In genomic region chr10:42275871-42276501, GRCm38 (mm10) we compare ENCODE assay signal across 8 mouse cellular contexts. TPM values are rescaled to one million over a fixed set of nuclear protein-coding genes. Genes with fewer than 3 reads are reported as not detected.
DNase-seq lines count a peak whose midpoint lies in the region; ATAC-seq and TF ChIP-seq lines count a peak whose summit lies in the region.

No protein-coding gene starts in this region.

- no peak for TF ChIP-seq POLR2A in myocyte (IDR thresholded peaks at IDR 0.05; ENCODE audit: insufficient read length, low read depth)

- DNase-seq in adrenal gland, postnatal 25 days: peak; percentile 18
- no peak for DNase-seq in adrenal gland, postnatal 36 days
- peak; percentile 31 for DNase-seq in right cerebral cortex, postnatal 14 days
- DNase-seq in right cerebral cortex, postnatal 25 days: no peak
- peak; percentile 78 for DNase-seq in forebrain, embryonic 11.5 days (ENCODE audit: low spot score)
- no peak for DNase-seq in limb, embryonic 11.5 days (ENCODE audit: low spot score)
- no peak for DNase-seq in adrenal gland, adult (ENCODE audit: inconsistent age in 2 of 2, low spot score in 1 of 2)

- peak overlapping the region; percentile 99 for H3K4me2 ChIP-seq in forebrain, embryonic 11.5 days (ENCODE audit: low read depth, low read length, severe bottlenecking)
- peak overlapping the region; percentile 89 for H3K4me2 ChIP-seq in limb, embryonic 11.5 days (ENCODE audit: low read depth, severe bottlenecking)
- peak overlapping the region; percentile 73 for H3K4me2 ChIP-seq in myocyte (ENCODE audit: low read depth)

- H3K9ac ChIP-seq in forebrain, embryonic 11.5 days (ENCODE audit: low read length): peak overlapping the region; percentile 72
- H3K9ac ChIP-seq in limb, embryonic 11.5 days (ENCODE audit: low read length): peak overlapping the region; percentile 60

- peak overlapping the region; percentile 63 for H3ac ChIP-seq in myocyte (ENCODE audit: control insufficient read depth, insufficient read length)

- H3K27ac ChIP-seq in forebrain, embryonic 11.5 days (ENCODE audit: low read depth, low read length): peak overlapping the region; percentile 70
- H3K27ac ChIP-seq in limb, embryonic 11.5 days (replicated peaks; ENCODE audit: low read depth, low read length): peak overlapping the region; percentile 89

- ATAC-seq in forebrain, embryonic 11.5 days (replicated peaks; ENCODE audit: low FRiP score): no peak
- no peak for ATAC-seq in limb, embryonic 11.5 days (ENCODE audit: insufficient number of reproducible peaks, low FRiP score, low TSS enrichment, low read depth)

- H3K4me3 ChIP-seq in forebrain, embryonic 11.5 days (ENCODE audit: low read depth, low read length): peak overlapping the region; percentile 77
- peak overlapping the region; percentile 81 for H3K4me3 ChIP-seq in limb, embryonic 11.5 days (ENCODE audit: low read depth, low read length)
- peak overlapping the region; percentile 90 for H3K4me3 ChIP-seq in myocyte

- peaks cover 4% of the 10 kb centered on the region for H3K79me2 ChIP-seq in myocyte (ENCODE audit: control insufficient read depth, insufficient read depth)

- peaks cover 16% of the 10 kb centered on the region for H3K27me3 ChIP-seq in forebrain, embryonic 11.5 days (ENCODE audit: control insufficient read depth, insufficient read depth, low read length)
- no peaks in the 10 kb centered on the region for H3K27me3 ChIP-seq in limb, embryonic 11.5 days (ENCODE audit: control insufficient read depth, insufficient read depth, low read length)
- no peaks in the 10 kb centered on the region for H3K27me3 ChIP-seq in myocyte (ENCODE audit: control insufficient read depth, insufficient read depth, insufficient read length)

- H3K36me3 ChIP-seq in forebrain, embryonic 11.5 days (ENCODE audit: control insufficient read depth, insufficient read depth, low read length): no peaks in the 10 kb centered on the region
- no peaks in the 10 kb centered on the region for H3K36me3 ChIP-seq in limb, embryonic 11.5 days (ENCODE audit: control insufficient read depth, insufficient read depth, low read length)
- H3K36me3 ChIP-seq in myocyte (ENCODE audit: control insufficient read depth, insufficient read depth): no peaks in the 10 kb centered on the region

- H3K4me1 ChIP-seq in forebrain, embryonic 11.5 days (replicated peaks; ENCODE audit: control insufficient read depth, insufficient read depth, low read length): peaks cover 23% of the 10 kb centered on the region
- peaks cover 17% of the 10 kb centered on the region for H3K4me1 ChIP-seq in limb, embryonic 11.5 days (ENCODE audit: control insufficient read depth, insufficient read depth, low read length)

- no peaks in the 10 kb centered on the region for H3K9me3 ChIP-seq in forebrain, embryonic 11.5 days (ENCODE audit: control insufficient read depth, low read length)
- H3K9me3 ChIP-seq in limb, embryonic 11.5 days (ENCODE audit: control insufficient read depth, low read length): no peaks in the 10 kb centered on the region

- WGBS in forebrain, embryonic 11.5 days: under 1% methylated on average over 28 of the region's 40 CpGs
- under 1% methylated on average over 38 of the region's 40 CpGs for WGBS in limb, embryonic 11.5 days

TF ChIP-seq in myocyte, 11 proteins besides CTCF, POLR2A, EP300 and RAD21:
- TF ChIP-seq MYOG (IDR thresholded peaks at IDR 0.05; ENCODE audit: control insufficient read depth in 1 of 3, insufficient read depth in 1 of 3, insufficient read length in 2 of 3, low read depth in 2 of 3) (no peak), POLR2AphosphoS2 (IDR thresholded peaks at IDR 0.05; ENCODE audit: insufficient read length, low read depth) (no peak), SRF (IDR thresholded peaks at IDR 0.05; ENCODE audit: control insufficient read depth, insufficient read length, low read depth) (no peak), REST (IDR thresholded peaks at IDR 0.05; ENCODE audit: insufficient read depth, insufficient read length) (no peak), MAX (IDR thresholded peaks at IDR 0.05; ENCODE audit: low read depth) (no peak), USF1 (IDR thresholded peaks at IDR 0.05; ENCODE audit: low read depth) (no peak), TCF3 (IDR thresholded peaks at IDR 0.05; ENCODE audit: insufficient read length, low read depth) (no peak), TCF12 (IDR thresholded peaks at IDR 0.05; ENCODE audit: insufficient read depth, poor library complexity, severe bottlenecking) (no peak), CEBPB (IDR thresholded peaks at IDR 0.05; ENCODE audit: insufficient read depth, poor library complexity, severe bottlenecking) (no peak), E2F4 (IDR thresholded peaks at IDR 0.05; ENCODE audit: insufficient read depth) (no peak), MYOD1 (IDR thresholded peaks at IDR 0.05; ENCODE audit: control insufficient read depth in 1 of 3, insufficient read length in 2 of 3, low read depth in 2 of 3) (no peak)

RNA-seq across cellular contexts. Expression of gene Foxo3, which starts 0.6 kb away (rescaled TPM):
- 56.1 and 56.7 TPM in 2 replicates for total RNA-seq in adrenal gland, postnatal 25 days (2021)
- total RNA-seq in adrenal gland, postnatal 36 days (2021): 10 to 100 TPM; 56.9 to 78.5 TPM
- 4.2 and 4.4 TPM in 2 replicates for polyA plus RNA-seq in forebrain, embryonic 11.5 days (2014; fragmentation: Nextera tagmentation; extraction: Ambion mirVana)
- polyA plus RNA-seq in limb, embryonic 11.5 days (2014; fragmentation: Nextera tagmentation; extraction: Ambion mirVana): 6.2 and 6.9 TPM in 2 replicates
- 11.2 TPM for polyA plus RNA-seq in myocyte (2012; fragmentation: generic; extraction: Trizol)

Comparison
In these comparisons a context has a peak if more than half of its experiments do, and no peak if none do; other contexts are left out.
1. DNase-seq: peak in adrenal gland, postnatal 25 days (single experiment), right cerebral cortex, postnatal 14 days (single experiment) and forebrain, embryonic 11.5 days (single experiment); none in adrenal gland, postnatal 36 days (0 of 2), right cerebral cortex, postnatal 25 days (single experiment), limb, embryonic 11.5 days (single experiment) and adrenal gland, adult (0 of 2).
2. Peak in every context shown above with its lines, with median percentiles within 50 percentile points of each other: H3K4me2 ChIP-seq and H3K4me3 ChIP-seq.